Mouse (Mus musculus) layer of hippocampus, postnatal 14 days (tissue): Measurements from ENCODE around the gene 0610009B22Rik. TPM values are rescaled to one million over a fixed set of nuclear protein-coding genes. Genes with fewer than 3 reads are reported as not detected.

ENCODE experiments used
- DNase-seq, 2 experiments: peaks; one replicate each; pipeline ENCODE4 v3.0.0; 2021 to 2022; ENCODE audit warnings: low spot score in 2 of 2, mixed read lengths in 1 of 2
- total RNA-seq, 2 experiments: library from RNA; stranded (reverse); gene quantifications; 2 replicates each; pipeline ENCODE4 v1.2.3; 2021

The 0610009B22Rik gene
- total RNA-seq, 2 experiments from 2014 or later = 32.6 to 37.7 TPM

DNA sequence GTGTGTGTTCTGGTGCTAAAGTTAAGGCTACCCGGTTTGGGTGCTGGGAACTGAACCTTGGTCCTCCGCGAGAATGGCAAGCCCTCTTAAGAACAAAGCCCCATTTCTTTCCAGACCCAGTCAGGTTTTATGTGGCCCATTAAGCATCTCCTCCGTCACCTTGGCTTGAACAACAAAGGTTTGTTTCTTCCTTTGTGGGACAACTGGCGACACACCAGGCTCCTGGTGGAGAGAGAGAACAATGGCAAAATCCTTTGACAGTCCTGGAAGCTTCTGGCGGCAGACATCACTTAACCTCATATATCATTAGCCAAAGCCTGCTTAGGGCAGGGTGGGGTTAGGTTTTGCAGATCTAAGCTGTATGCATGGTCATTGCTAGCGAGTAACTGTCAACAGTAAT is 26.0 kb downstream of the 0610009B22Rik start:
- no peak for DNase-seq

DNA sequence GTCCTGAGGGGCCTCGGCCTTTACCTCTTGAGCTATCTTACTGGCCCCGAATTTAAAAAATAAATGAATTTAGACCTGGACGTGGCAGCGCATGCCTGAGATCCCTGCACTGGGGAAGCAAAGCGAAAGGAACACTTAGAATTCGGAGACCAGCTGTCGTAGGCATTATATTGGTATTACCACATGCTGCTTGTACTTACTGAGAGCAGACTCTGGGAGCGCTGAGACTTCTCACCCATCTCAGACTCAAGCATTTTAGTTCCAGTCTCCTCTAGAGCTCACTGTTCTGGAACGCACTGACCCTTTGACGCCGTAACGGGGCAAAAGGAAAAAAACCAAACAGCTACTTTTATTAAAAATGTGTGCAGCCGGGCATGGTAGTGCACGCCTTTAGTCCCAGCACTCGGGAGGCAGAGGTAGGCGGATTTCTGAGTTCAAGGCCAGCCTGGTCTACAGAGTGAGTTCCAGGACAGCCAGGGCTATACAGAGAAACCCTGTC is 26.8 kb downstream of the 0610009B22Rik start:
- DNase-seq = no peak

DNA sequence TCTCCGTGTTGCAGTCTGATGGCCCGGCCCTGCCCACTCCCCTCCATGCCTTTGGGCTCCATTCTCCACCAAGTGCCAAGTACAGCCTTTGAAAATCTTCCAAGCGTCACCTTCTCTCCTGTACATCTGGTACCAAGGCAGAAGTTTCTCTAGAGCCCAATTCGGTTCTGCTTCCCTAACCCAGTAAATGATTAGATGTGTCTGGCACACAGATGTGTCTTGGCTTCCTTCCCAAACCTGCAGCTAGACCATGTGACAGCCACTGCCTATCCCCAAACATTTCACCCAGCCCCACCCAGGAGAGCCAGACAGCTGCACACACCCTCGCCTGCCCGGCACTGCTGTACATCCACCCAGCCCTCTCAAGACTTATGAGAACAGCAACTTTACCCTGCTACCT is 30.0 kb downstream of the 0610009B22Rik start:
- DNase-seq = no peak

DNA sequence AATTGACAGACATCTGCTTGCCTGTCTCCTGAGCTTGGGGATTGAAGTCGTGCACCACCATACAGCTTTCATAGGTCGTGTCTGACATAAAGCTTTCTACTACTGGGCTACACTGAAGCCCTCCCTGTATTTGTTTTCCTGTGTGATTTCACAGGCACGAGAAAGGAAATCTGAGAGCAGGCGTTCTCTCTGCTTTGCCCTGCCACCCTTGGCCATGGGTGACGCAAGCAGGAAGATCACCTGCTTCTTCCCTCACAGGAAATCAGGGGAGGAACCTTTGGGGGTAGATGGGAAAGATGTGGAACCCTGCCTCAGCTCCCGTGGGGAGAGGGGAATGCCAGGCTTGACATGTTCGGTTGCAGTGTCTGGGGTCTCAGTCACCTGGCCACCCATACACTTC is 30.4 kb downstream of the 0610009B22Rik start:
- no peak for DNase-seq

DNA sequence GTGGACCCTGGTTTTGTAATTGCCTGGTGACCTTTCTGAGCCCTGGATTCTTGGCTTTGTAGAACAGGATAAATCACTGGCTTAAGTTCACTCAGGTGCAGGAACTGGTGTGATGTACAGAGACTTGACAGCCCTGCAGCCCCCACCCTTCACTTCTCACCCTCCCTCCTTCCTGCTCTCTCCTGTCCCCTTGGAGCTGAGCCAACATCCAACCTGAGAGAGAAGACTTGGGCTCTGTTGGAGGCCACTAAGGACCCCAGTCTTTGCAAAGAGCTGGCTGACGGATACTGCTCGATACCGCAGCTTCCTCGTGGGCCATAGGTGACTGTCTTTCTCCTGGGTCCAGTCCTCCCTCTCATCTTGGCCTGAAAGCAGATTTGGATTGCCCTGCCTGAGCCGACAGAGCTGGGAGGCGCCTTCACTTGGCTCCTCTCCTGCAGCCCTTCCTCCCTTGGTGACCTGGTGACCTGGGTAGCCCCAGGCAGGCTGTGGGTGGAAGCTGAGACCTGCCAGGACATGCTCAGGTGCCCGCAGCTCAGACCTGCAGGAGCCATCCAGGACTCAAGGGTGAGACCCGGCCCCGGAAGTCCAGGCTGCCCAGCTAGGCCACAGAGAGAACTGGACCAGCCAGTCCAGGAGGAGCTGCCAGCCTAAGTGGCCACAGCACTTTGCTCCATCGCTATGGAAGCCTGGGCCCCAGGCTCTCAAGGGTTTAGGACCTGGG is 31.7 kb downstream of the 0610009B22Rik start:
- DNase-seq = no peak

DNA sequence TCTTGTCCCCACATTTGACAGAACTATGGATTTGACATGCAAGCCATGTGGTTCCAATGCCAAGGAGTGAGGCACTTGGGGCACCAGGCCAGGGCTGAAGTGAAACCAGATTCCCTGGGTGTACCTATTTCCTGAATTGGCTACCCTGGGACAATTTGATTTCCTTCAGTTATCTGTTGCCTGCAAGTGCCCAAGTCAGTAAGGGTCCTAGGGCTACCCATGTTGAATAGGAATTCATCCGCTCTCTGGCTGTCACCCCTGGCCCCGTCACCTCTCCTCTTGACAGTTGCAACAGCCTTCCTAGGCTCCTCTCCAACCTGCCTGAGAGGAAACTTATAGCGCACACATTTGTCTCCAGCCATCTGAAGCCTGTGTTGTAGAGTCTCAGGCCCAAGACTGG is 33.8 kb downstream of the 0610009B22Rik start:
- no peak for DNase-seq

DNA sequence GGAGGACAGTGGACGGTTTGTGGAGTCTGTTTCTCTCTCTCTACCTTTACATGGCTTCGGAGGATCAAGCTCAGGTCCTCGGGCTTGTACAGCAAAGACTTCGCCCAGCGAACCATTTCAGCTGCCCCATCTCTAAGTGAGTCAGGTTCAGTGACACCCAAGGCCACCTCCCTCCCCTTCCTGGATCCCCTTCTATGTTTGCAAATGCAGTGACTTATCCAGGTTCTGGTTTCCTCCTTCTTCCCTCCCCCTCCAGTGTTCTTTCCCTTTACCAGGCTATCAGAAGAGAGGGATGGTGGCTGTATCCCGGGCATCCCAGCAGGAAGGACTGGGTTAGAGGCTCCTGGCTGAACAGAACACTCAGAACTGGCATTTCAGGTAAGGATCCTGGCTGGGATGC is 34.9 kb downstream of the 0610009B22Rik start:
- DNase-seq = no peak

DNA sequence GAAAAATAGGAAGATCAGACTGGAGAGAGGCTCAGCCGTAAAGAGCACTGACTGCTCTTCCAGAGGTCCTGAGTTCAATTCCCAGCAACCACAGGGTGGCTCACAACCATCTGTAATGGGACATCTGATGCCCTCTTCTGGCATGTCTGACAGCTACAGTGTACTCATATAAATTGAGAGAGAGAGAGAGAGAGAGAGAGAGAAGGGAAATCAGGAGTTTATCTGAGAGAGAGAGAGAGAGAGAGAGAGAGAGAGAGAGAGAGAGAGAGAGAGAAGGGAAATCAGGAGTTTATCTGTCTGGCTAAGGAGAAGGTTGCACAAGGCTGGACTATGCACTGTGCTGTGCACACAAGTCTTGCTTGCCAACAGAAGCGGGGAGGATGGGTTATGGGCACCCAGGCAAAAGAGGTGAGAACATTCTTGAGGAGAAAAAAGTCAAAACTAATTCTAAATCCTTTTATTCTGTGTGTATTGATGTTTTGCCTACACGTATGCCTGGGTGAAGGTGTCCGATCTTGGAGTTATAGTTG is 35.7 kb downstream of the 0610009B22Rik start:
- no peak for DNase-seq

DNA sequence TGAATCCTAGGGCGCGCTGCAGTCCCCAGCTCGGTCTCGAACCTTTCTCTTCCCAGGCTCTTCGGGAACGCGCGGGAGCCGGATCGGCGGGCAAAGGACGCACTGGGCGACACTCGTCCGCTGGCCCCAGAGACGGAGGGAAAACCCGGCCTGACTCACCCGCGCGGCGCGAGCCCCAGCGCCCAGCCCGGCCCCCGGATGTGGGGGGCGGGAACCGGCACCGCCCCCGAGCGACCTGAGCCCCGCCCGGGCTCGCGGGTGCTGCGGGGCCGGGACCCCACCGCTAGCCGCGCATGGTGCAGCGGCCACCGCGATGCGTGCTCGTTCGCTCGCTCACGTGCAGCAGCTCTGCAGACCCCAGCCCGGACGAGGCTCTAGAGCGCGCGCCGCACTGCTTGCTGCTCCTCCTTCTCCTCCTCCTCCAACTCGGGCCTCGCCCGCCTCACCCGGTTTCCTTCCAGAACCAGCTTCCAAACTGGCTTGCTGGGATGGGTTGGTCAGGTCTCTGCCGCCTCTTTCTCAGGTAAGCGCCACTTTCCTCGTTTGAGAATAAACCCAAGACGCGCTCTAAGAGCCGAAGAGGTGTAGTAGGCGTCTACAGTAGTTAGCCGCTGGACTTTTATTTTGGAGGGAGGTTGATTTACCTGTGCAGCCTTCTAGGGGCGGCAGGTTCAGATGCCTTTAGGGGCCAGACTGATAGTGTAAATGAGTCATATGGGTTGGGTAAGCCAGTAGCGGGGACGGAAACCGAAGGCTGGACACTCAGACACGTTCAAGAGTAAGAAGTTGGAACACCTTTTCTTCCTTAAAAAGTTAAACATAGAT is 37.8 kb downstream of the 0610009B22Rik start, which contains the start of the genes N4bp3 and D930048N14Rik:
N4bp3 (minus strand) TSS at position 152 of the 825 bp plus-strand sequence.
D930048N14Rik (plus strand) TSS at position 264 of the 825 bp plus-strand sequence.
- no peak for DNase-seq

DNA sequence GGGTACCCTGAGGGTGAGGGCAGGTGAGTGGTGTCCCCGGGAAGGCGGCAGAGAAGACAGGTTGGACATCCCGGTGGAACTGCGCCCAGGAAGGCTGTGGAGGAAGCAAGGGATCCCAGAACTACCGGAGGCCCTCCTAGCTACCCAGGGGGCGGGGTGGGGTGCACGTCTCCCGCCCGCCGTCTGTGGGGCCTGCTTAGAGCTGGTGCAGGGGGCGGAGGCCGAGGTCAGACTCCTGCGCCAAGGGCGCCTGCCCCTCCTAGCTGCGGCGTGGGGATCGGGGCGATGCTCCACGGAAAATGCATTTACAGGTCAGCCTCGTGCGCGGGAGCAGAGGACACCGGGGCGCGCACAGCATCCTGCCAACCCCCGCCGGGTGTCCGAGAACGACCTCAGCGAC is 38.4 kb downstream of the 0610009B22Rik start:
- DNase-seq = no peak

DNA sequence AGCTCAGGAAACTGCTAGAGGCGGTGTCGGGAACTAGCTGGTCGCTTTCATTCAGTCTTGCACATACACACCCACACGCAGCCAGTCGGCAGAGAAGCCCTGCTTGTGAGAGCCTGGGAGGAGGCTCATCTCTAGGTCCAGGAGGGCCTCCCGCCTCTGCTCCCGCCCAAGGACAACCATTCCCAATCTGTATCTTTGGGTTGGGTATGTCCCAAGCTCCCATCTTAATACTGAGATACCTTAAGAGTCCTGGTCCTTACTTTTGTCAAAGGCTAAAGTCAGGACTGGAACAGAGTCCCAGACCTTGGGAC is 38.8 kb downstream of the 0610009B22Rik start:
- DNase-seq = no peak

DNA sequence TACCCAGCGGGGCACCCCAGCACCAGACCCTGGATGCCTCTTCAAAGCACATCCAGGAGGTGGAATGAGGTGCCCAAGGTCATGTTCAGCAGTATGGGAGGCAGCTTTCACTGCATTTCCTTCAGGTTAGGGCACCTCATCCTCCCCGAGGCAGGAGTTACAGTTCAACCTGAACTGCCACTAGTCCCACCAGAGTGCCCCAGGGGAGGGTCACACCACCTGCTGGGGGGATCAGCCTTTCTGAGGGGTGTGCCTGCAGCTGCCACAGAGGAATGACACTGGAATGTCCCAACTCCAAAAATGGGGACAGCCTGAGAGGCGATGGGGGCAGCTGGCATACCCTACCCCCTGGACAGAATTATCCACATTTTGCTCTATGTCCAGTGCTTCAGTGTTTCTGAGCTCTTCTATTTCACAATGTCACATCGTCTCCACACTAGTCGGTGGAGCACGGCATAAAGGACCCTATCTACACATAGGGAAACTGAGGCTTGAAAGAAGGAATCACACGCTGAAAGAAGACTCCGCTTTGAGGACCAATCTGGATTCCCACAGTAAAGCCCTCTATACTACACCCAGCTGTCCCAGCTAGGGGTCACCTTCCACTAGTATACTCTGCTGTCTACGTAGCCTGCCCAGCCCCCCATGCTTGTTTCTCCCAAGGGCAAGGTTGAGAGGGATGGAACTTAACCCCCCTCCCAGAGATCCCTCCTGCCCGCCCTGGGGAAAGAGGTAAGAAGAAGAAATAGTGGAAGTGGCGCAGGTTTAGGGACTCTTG is 39.4 kb downstream of the 0610009B22Rik start:
- no peak for DNase-seq

DNA sequence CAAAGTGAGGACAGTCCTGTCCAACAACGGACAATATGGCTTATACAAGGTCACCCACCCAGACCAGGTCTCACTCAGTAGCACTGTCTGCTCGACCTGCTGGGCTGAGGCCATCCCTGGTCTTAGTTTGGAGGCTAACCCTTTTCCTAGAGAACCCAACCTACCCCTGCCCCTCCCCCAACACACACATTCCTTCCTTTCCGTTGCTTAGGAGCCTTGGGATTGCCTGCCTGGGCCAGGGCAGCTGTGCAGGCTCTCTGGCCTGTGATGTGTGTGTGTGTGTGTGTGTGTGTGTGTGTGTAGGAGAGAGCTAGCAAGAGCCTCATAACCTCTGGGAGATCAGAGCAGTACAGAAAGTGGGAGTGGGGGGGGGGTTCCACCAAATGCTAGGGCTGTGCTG is 40.1 kb downstream of the 0610009B22Rik start:
- DNase-seq = no peak

DNA sequence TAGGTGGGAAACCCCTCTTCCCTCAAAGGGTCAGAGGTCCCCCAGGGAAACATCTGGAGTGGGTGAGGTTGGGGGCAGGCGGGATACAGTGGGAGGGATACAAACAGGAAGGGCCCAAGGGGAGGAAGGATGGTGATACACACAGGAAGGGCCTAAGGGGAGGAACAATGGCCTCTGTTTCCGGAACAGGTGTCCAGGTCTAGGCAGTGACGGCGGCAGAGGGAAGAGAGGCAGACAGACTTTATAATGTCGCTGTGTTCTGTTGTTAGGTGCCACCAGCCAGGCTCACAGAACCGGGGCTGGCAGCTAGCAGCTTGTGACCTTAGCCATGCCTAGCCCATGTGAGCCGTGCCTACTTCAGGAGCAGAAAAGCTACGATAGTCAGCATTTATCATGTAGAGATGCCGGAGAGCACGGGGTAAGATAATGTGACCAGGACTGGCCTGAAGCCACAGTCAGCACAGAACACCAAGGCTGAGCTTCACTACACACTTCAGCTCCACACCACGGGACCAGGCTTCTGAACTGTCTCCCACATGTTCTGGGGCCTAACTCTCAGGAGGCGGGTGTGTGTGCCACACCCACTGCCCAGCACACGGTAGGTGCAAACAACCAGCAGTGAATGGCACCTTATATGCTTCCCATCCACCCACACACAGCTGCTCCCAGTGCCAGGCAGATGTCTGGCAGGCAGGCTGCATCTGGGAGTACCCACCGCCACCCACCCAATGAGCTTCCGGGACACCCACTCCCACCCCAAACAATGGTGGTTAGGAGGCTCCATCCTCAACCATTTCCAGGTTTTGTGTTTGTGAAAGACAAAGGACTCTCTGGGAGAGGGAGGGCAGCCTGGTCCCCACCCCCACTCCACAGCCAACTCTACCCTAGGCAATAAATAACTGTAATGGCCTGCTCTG is 41.7 kb downstream of the 0610009B22Rik start:
- DNase-seq = no peak

DNA sequence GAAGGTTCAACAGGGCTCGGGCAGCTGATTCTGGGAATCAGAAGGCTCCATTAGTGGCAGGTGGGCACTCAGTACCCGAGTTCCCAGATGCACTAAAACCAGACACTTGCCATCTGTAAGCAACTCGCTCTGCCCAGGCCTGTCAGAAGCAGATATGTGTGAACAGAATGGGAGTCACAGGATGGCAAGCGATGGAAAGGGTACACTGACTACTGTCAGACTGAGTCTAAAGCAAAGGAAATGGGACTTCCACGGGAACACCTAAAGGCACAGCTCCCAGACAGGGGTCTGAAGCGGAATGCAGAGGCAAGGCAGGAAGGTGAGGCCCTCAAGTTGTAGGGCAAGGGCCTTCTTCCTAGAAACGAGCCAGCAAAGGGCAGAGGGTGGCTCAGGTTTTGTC is 42.4 kb downstream of the 0610009B22Rik start:
- DNase-seq = no peak

DNA sequence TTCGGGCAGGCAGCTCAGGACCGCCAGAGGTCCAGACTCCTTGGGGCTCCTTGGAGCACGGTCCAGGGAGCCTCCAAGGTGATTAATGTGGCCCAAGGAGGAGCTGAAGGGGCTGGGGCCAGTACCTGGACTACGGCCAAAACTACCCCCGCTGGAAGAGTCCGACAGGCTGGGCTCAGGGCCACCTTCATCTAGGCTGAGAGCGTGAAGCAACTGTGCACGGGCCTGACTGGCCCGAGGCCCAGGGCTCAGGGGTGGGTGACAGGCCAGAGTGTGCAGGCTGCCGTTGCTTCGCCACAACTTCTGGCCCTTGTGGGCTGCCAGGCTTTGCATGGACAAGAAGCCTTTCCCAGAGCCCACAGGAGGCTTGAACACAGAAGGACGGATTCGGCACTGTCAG is 43.4 kb downstream of the 0610009B22Rik start:
- no peak for DNase-seq

DNA sequence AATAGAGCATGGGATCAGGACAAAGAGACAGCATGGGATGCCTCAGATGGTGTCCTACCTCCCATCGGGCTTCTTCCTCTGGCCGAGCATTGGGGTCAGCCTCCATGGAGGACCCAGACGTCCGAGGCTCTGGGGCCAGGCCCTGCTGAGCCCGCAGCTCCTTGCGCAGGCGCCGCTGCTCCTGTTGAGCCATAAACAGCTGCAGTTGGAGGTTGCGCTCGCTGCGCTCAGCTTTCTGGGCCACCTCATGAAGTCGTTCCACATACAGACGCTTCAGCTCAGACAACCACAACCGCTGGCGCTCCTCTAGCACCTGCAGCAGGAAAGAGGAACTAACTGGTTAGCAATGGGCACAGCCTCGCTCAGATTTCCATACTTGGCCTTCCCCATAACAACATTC is 44.5 kb downstream of the 0610009B22Rik start:
- no peak for DNase-seq

DNA sequence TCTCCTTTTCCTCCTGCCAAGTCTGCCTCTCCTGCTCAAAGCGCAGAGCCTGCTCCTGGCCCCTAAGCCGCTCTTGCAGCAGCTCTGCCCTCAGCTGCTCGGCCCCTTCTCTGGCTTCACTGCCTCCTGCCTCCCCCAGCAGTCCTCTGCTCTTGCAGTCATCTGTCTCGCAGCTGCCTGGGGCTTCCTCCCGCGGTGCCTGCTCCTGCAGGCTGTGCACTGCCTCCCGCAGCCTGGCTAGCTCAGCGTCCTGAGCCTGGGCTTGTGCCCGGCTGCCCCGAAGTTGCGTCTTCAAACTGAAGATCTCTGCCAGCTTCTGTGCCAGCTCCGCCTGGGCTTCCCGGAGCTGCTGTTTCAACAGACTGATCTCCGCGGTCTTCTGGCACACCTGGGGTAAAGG is 44.9 kb downstream of the 0610009B22Rik start:
- no peak for DNase-seq

DNA sequence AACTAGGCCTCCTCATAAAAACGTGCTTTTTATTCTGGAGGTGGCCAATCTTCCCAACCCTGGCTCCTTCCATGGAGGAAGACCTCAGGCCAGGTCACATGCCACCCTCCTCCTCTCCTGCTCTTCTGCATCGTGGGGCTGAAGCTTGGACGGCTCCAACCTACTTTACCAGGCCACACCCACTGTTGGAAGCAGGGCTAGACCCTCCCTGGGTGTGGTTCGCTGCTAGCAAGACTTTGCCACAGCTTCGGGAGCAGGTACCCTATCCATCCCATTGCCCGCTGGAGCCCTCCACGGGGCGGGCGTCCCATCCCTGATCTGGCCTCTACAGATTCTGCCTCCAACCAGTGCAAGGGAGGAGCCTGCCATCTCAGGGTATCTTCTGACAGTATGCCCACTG is 45.5 kb downstream of the 0610009B22Rik start:
- DNase-seq = no peak

DNA sequence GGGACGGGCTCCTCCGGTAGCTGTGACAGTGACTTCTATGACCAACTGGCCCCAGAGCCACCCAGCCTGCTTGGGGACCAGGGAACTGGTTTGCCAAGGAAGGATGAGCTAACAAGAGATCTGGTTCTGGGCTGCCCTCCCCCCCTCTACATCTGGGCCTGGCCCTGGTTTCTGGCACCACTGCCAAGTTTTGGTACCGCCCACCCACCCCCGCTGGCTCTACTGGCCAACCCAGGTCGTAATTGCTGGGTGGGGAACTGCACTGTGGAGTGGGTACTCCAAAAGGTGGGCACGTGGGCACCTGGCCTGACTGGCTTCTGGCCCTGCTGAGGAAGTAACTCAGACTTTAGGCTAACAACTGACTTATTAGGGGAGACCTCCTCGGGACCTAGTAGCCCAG is 47.9 kb downstream of the 0610009B22Rik start:
- no peak for DNase-seq
